Mouse (Mus musculus): ENCODE data around the gene Gucy1b2.

The Gucy1b2 gene

DNA sequence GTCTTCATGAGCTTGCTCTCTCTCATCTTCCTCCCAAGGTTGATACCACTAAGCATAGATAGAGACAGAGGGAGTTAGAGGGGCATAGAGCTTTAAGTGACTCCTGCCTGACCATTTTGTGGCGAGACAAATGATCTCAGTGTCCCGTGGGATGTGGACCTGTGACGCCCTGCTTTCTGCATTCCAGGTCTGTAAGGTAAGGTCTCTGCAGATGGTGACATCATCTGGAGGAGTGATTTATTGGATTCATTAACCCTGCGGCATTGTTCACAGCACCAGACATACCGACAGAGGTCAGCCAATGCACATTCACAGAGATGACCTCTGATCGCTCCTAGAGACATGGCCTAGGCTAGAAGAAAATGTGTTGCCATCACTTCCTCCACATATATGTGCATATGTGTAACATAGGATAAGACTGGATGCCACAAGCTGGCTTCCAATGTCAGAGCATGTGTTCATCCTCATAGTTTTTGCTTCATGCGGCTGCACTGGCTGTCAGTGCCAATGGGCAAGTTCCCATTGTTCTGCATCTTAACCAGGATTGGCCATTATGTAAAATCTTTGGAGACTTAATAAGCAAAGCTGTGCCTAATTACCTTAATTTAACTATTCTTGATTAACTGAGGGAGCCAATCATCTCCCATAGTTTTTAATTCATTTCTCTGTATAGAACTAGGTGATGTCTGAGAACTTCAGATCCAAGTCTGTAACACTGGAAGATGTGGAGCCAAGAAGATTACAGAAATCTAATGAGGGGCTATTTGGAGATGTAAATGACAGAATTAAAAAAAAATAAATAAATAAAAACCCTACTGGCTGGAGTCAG, 9.5 kb downstream of the Gucy1b2 start:
- no peak for ATAC-seq (ENCODE audit: low TSS enrichment)

DNA sequence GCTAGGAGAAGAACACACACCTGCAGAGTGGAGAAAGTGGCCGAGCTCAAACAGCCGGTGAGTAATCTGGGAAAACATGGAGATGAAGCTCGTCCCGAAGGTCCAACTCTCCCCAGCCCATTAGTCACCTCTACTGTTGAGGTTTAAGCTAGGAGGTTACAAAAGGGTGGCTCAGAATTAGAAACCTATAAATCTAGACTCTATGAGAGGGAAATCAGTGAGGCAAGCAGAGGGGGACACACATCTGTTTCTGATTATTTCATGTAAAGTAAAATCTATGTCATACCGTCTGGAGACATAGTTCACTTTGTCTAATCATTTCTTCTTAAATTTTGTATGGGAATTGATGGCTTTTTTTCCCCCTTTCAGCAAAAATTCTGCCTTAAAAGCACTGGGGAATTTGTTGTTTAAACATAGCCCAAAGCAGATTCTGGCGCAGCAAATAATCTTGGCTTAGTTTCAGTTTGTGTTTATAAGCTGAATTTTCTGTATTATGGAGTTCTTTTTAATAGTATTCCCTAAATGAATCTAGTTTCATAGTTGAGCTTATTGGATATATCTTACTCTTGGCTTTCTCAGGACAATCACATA, 12.2 kb downstream of the Gucy1b2 start:
- no peak for ATAC-seq (ENCODE audit: low TSS enrichment)

DNA sequence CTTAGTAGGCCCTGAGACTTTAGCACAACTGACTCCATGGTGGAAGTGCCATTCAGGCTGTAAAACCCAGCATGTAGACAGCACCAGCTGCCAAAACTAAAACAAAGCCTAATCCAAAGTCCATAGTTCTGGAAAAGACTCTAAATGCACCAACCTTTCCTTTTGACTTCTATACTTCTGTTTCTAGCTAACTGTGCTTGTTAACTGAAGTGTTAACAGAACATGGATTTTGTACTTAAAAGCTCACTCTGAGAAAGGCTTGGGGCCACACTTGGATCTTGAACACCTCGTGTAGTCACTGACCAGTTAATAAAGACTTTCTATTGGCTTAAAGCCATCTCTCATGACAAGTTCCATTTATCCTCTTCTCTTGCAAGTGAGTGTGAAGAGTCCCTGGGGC, 13.1 kb downstream of the Gucy1b2 start:
- ATAC-seq (ENCODE audit: low TSS enrichment), result no peak

DNA sequence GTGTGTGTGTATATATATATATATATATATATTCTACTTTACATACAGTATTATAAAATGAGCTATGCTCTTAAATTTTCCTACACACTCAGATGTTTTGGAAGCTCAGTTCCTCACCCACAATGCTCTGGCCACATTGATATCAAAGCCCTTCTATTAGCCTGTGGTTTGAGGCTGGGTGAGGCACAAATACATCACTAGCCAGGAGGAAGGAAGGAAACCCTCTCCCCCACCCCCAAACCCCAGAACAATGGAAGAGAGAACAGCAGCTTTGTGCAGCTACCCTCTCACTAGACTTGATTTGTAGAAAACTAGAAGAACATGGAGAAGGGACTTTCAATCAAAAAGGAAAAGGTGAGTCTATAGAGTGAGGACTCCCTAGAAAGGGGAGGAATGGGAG, 16.1 kb downstream of the Gucy1b2 start:
- ATAC-seq (ENCODE audit: low TSS enrichment), result no peak

DNA sequence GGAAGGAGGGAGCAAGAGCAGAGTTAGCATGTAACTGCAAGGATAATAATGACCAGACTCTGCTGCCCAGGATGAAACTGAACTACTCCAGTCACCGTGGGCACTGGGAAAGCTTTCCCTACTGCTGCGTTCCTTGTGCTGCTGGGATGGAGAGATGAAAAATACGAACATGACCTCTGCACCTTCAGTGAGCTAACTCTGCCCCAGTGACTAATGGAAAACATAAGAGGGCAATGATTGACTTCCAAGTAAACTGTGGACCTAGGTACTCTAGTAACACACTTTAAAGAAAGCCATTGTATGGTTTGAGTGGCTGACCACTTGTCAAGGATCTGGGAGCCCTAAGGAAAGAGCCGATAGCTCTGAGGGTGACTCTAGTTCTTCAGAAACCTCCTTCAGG, 17.9 kb downstream of the Gucy1b2 start:
- ATAC-seq (ENCODE audit: low TSS enrichment), result no peak

DNA sequence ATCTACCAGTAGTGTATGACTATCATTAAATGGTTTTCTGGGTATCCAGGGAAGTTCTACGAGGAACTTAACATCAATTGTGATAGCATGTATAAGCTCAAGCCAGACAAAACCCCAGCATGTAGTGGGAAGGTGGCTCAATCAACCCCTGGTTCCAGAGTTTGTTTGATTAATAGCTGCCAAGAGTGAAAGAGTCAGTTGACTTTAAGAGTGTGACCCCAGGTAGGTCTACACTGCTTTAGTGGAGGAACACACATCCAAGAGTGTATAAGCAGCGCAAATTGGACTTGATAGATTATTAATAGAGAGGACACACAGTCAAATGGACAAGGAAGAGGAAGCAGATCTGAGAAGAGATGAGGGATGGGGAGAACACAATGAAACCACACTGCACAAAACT, 18.3 kb downstream of the Gucy1b2 start:
- ATAC-seq (ENCODE audit: low TSS enrichment), result no peak

DNA sequence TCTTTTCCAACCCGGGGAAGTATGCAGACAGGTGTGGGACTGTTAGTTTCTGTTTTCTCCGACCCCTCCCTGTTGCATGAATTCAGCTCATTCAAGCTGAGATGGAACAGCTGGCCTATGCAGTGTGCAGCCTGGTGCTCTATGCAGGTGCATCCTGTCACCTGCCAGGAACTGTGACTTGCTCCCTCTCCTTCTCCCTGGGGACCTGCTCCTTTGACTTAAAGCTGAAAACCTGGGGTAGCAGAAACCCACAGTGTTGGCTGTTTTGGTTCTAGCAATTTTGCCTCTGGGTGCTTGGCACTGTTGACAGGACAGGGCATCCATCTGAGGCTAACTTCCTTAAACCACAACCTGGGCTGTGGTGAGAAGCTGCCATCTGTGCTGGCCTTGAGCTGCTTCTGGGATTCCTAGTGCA, 30.8 kb downstream of the Gucy1b2 start:
- no peak for ATAC-seq (ENCODE audit: low TSS enrichment)

DNA sequence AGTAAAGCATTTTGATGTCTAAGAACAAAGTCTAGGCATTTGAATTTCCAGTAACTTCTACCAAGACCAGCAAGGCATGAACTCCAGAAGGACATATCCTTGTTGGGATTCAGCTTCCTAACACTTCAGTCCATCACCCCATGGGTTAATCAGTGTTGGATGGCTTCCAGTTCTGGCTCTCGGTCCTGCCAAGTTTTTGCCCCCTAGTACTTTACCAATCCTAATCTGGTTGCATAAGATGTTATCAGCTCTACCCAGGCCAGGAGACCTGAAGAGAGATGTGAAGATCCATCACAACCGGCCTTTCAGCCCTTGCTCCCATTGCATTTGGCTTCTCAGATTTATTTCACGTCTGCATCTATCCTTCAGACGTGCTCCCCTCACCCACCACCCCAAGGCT, 33.8 kb downstream of the Gucy1b2 start:
- ATAC-seq (ENCODE audit: low TSS enrichment), result no peak

DNA sequence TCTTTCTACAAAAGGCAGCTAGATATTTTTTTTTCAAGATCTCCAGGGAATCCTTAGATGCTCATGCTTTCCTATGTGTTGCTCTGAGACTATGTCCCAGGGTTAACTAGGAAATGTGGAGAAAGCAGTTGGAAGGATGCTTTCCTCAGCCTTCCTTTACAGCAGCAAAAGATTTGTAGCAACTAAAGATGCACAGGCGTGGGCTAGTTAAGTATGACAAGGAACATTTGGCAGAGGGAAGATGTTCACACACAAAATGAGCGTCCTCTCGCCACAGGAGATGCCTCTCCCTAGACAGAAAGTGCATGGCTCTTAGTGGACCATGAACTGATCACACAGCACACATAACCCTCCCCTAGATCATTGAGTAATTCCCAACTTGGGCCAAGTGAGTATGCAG, 38.6 kb downstream of the Gucy1b2 start:
- ATAC-seq (ENCODE audit: low TSS enrichment), result peak; percentile 92

DNA sequence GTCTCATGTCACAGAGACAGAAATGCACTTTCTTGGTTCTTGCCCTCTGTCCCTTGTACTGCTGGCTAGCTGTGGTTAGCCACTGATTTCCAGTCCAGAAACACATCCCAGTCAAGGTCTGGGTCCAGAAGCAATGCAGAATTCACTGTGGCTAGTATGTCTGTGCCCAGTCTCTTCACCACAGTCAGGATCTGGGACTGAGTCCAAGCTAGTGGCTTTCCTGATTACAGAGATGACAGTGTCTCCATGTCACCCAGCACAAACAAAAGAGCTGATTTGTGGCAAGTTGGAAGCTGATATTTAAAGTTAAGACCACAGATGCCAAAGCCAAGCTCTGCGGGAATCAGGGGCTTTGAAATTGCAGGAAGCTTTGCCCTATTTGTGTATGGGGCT, 39.4 kb downstream of the Gucy1b2 start:
- ATAC-seq (ENCODE audit: low TSS enrichment), result peak; percentile 38

DNA sequence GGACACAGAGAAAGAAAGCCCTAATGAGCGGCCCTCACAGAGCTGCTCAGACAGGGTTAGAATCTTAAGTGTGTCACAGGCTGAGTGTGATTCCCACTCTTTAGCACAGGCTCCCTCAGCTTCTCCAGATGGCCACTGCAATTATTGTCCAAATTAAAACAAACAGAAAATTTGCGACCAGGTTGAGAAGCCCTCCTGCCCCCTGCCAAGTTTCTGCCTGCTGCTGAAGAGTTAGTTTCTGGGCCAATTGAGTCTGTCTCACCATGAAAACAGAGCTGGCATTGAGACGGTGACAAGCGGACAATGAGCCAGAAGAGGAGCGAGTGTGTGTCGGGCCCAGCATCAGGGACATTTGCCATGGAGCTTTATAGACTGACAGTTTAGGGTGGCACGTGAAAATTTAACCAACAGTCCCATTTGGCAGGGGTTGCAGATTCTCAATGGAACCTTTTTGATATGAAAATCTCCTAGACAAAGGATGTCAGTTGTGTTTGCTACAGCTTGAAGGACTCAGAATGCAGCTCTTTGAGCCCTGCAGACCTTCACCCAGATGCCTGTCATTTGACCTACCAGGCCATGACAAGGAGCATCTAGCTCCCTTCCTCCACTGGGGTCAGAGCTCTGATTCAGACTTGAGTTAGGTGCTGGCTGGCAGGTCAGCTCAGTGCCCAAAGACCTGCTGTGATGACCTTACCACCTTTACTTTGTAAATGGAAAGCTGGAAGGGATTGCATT, 39.9 kb downstream of the Gucy1b2 start:
- no peak for ATAC-seq (ENCODE audit: low TSS enrichment)

DNA sequence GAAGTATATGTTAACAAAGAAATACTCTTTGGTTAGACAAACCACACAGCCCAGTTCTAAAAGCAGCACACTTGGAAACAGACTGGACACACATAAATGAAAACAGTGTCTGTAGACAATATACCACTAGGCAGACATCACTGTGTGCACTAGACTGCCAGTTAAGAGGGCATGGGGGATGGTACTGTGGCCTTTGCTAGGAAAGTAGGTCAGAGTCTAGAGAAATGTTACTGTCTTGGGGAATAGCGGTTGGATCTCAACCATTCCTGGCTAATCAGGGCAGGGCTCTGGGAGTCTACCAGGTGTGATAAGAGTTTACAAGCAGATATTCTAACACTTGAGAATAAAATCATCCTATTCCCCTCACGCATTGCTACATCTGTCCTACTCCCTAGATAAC, 60.7 kb downstream of the Gucy1b2 start:
- no peak for ATAC-seq (ENCODE audit: low TSS enrichment)

DNA sequence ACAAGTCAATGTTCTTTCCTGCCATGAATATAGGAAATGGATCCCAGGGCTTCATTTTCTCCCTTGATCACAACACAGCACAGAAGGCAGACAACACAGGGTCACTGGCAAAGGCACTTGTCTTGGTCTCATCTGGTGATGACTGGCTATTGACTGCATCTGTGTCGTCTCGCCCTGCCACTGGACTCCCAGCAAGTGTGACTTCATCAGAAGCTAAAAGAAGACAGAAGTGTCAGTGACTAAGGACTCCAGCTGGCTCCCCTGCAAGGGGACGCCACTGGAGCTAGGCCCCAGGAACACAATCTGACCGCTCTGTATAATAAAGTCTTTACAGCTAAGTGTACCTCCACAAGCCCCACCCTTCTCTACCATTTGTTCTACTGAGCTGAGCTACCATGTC, 63.3 kb downstream of the Gucy1b2 start:
- ATAC-seq (ENCODE audit: low TSS enrichment), result no peak

DNA sequence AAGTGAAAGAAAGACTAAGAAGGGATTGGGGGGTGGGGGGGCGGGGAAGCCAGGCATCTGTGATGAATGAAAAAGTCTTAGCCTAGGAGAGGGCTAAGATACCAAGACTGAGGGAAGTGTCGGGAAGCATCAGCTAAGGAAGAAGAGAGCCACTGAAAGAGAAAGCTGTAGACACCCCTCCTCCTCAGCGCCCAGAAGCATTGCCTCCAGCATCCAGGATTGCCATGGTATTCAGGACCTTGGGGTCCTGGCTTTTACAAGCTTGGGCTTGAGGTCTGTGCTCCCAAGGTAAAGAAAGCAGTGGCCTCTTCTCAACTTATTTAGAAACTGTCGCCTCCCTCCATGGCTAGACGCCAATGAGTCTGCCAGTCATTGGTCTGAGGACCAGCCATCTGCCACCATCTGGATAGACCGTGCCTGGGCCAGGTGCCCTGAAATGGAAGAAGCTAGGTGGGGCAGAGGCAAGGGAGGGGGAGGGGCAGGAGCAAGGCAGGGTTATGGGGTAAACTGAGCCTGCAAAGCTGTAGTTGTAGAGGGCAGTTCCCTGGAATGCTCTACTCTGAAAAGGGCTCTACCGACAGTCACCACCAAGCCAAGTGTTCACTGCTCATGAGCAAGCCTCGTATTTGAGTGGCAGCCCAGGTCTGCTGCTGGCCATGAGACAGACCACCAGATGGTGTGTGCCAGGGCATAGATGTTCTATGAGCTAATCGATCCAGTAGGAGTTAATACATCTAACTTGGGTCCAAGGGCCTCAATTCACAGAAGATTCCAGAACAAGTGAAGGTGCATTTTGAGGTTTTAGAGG, 66.2 kb downstream of the Gucy1b2 start:
- peak; percentile 64 for ATAC-seq (ENCODE audit: low TSS enrichment)

DNA sequence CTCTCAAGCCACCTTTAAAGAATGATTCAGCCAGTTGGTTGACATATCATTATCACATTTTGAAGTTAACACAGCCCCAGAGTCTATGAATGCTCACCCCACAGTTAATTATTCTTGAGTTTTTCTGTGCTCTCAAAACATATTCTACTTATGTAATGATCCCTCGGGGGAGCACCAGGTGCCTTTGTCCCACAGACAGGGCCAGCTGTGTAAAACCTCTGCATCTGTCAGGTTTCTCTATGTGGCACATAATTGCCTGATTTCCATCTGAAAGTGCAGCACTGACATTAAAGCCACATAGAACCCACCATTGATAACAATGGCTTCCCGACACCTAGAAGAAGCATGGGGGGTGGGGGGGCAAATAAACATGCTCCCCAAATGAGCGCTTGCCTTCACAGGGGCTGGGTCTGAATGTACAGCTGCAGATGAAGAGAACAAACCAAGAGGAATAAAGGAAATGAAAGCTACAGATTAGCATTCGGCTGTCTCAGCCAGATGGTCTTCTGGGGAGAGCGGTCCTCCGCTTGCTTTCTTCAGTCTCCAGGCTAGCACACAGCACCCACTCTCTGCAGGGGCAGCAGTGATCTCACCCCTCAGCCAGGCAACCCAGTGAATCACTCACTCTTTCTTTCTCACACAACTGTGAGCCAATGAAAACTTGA, 66.9 kb downstream of the Gucy1b2 start:
- peak; percentile 97 for ATAC-seq (ENCODE audit: low TSS enrichment)

DNA sequence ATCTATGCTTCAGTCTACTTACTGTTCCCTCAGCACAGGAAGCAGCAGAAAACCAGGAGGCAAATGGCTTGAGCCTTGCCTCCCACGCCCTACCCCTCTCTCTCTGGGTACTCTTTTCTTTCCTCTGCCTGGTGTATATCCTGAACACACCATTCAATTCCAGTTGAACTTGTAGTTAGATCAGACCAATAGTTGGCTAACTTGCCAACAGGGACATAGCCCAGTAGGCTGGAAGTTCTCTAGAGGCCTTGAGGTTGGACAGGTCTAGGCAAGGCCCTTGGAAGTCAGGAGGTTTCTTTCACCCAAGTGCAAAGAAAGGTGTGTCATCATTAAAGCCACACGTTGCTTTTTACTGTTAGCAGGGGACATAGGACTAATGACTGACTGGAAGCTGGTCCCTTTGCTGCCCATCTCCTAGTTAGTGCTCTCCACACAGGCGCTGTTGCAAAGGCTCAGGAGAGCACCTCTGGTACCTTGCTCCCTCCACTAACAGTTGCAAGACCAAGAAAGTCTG, 72.2 kb downstream of the Gucy1b2 start:
- no peak for ATAC-seq (ENCODE audit: low TSS enrichment)

DNA sequence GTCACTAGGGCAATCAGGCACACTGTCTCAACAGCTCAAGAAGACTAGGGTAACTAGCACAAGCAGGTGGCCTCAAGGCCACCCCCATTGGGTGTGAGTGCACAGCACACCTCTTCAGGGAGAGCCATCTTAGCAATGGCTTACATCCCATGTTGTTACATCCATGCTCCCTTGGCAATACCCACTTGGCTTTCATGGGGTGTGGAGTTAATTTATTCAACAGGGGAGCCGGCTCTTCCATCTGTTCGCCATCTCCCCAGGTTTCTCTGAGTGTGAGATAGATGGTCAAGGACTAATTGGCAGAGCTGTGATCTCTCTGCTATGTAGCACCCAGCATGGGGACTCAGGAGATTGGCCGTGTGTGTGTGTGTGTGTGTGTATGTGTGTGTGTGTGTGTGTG, 73.0 kb downstream of the Gucy1b2 start:
- no peak for ATAC-seq (ENCODE audit: low TSS enrichment)

DNA sequence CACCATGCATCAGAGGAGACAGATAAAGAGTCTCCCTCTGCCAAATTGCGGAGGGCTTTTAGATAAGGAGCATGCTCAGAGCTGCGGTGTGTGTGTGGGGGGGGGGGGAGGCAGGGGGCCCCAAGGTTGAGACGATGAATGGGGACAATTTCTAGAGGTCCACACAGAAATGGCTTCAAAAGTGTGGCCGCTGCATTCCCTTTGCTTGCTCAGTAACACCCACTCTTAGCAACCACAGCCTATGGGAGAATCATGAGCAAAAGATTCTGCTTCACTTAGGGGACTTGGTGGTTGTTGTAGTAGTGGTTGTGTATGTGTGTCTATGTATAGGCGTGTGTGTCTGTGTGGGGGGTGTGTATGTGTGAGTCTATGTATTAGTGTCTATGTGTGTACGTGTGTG, 75.5 kb downstream of the Gucy1b2 start:
- peak; percentile 55; the same call in 1 of the 2 replicates for ATAC-seq (ENCODE audit: low TSS enrichment)

DNA sequence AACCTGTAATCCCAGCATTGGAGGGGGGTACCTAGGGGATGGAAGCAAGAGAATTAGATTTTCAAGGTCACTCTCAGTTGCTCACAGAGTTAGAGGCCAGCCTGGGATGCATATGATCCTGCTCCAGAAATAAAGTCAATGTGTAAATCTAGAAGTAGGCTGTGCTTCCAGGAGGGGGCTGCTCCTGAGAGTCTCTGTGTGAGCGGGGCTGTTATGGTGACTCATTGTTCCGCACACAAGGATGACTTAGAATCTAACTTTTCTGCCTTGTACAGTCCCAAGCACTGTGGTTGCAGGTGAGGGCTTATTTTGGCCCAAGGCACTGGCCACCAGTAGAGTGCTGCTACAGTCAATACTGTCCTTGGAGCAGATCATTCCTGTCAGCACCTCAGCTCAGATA, 76.7 kb downstream of the Gucy1b2 start:
- no peak for ATAC-seq (ENCODE audit: low TSS enrichment)

DNA sequence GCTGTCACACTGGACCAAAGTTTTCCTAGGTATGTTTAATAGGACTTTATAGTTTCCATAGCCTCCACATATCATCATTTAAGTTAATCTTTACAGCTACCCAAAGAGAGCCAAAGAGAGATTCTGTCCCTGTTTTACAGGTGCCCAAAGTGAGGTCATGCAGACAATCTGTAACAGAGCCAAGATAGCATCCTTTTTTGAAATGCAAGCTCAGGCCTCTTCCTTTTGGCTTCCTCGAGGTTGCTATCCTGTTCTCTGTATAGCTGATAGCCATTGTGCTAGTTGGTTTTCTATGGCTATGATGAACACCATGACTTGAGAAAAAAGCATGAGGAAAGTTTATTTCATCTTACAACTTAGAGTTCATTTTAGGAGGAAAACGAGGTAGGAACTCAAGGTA, 80.0 kb downstream of the Gucy1b2 start:
- ATAC-seq (ENCODE audit: low TSS enrichment), result no peak

DNA sequence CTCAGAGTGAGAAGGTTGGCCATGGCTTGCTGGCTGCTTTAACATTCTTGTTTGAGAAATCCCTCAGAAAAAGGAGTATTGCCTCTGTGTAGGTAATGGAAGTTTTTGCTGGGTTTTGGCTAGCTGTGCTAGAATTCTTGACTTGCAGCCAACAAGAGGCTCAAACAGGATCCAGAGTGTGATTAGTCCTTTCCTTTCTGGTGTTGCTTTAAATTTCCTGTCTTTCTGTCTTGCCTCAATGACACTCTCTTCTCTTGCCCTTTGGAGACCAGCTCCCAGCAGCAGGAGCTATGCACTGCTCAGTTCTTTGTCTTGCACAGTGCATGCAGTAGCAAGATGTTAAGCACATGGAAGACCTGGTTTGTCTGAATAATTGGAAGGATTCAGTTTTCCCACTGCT, 80.4 kb downstream of the Gucy1b2 start:
- peak; percentile 55 for ATAC-seq (ENCODE audit: low TSS enrichment)
